Mouse (Mus musculus) gastrocnemius, adult 2 months (tissue): ENCODE measurements at regions not wholly inside any gene's neighbourhood (a gene's known extent, or its start where the extent isn't known, plus 50 kb on each side); places are given as distances from the start of the nearest gene placed in this dataset.
A peak's percentile ranks its signal among the peaks of the same experiment; 100 is the strongest.

Experiments used
- DNase-seq: peaks from one replicate; pipeline ENCODE4 v3.0.0; 2022
- H3K27ac ChIP-seq: fragments of 200-600 bp; 2 replicates; pipeline ENCODE4 v1.8.1; 2022; ENCODE audit warnings: mild to moderate bottlenecking
- H3K4me3 ChIP-seq: fragments of 200-600 bp; 2 replicates; pipeline ENCODE4 v1.8.1; 2022; ENCODE audit warnings: mild to moderate bottlenecking, moderate library complexity
- CTCF ChIP-seq: fragments of 200-600 bp; IDR thresholded peaks from 2 replicates; pipeline ENCODE4 v1.8.1; 2022; ENCODE audit warnings: antibody characterized with exemption, mild to moderate bottlenecking, moderate library complexity
- intact Hi-C: fragments of 180-260 bp; cut with DNase I; formaldehyde crosslinking; loops from one replicate; pipeline ENCODE4 v1.15.1; 2025

GRCm38 (mm10) chr4:127444056-127444455 is 86.1 kb upstream of the Gjb5 start:
- TF ChIP-seq CTCF, result no peak
- no peak for DNase-seq
- intact Hi-C loops, result no loop called here

GRCm38 (mm10) chr4:127442001-127442400 is 84.0 kb upstream of the Gjb5 start:
- Histone ChIP-seq H3K27ac (no peak overlapping the region), H3K4me3 (no peak overlapping the region)
- TF ChIP-seq CTCF, result no peak
- intact Hi-C loops, result no loop called here
- no peak for DNase-seq

More at GRCm38 (mm10) chr4:127444056-127444455, 86.1 kb upstream of the Gjb5 start:
- H3K27ac ChIP-seq, result no peak overlapping the region
- no peak overlapping the region for H3K4me3 ChIP-seq

GRCm38 (mm10) chr4:127440602-127441001 is 82.6 kb upstream of the Gjb5 start:
- intact Hi-C loops, result no loop called here
- no peak overlapping the region for H3K27ac ChIP-seq
- TF ChIP-seq CTCF, result no peak
- DNase-seq, result no peak
- no peak overlapping the region for H3K4me3 ChIP-seq

- peak; percentile 52 for DNase-seq
- Histone ChIP-seq H3K27ac (no peak overlapping the region), H3K4me3 (no peak overlapping the region)
- intact Hi-C loops, result no loop called here
- peak; percentile 61 for TF ChIP-seq CTCF
These were observed 77.1 kb upstream of the Gjb5 start for GRCm38 (mm10) chr4:127435076-127435475.

- Histone ChIP-seq H3K4me3 (no peak overlapping the region), H3K27ac (no peak overlapping the region)
- TF ChIP-seq CTCF, result no peak
- intact Hi-C loops, result no loop called here
- DNase-seq, result no peak
These were observed 72.3 kb upstream of the Gjb5 start for GRCm38 (mm10) chr4:127430237-127430636.

- H3K4me3 ChIP-seq, result no peak overlapping the region
- DNase-seq, result no peak
- intact Hi-C loops, result no loop called here
- no peak overlapping the region for H3K27ac ChIP-seq
- no peak for TF ChIP-seq CTCF
These were observed 71.8 kb upstream of the Gjb5 start for GRCm38 (mm10) chr4:127429748-127430147.

- intact Hi-C loops, result no loop called here
- TF ChIP-seq CTCF, result no peak
These were observed 65.9 kb upstream of the Gjb5 start for GRCm38 (mm10) chr4:127423855-127424254.

GRCm38 (mm10) chr4:127421927-127422450 is 64.0 kb upstream of the Gjb5 start:
- intact Hi-C loops, result no loop called here
- H3K27ac ChIP-seq, result no peak overlapping the region
- no peak for DNase-seq
- no peak overlapping the region for H3K4me3 ChIP-seq
- no peak for TF ChIP-seq CTCF

More at GRCm38 (mm10) chr4:127423855-127424254, 65.9 kb upstream of the Gjb5 start:
- DNase-seq, result no peak
- Histone ChIP-seq H3K4me3 (no peak overlapping the region), H3K27ac (no peak overlapping the region)

- intact Hi-C loops, result no loop called here
- Histone ChIP-seq H3K27ac (no peak overlapping the region), H3K4me3 (no peak overlapping the region)
- DNase-seq, result no peak
- no peak for TF ChIP-seq CTCF
These were observed 63.1 kb upstream of the Gjb5 start for GRCm38 (mm10) chr4:127421129-127421528.

- DNase-seq, result no peak
- Histone ChIP-seq H3K27ac (no peak overlapping the region), H3K4me3 (no peak overlapping the region)
- intact Hi-C loops, result no loop called here
- TF ChIP-seq CTCF, result no peak
These were observed 61.8 kb upstream of the Gjb5 start for GRCm38 (mm10) chr4:127419786-127420120.

- no peak overlapping the region for H3K4me3 ChIP-seq
- DNase-seq, result no peak
- TF ChIP-seq CTCF, result no peak
- no peak overlapping the region for H3K27ac ChIP-seq
- intact Hi-C loops, result no loop called here
These were observed 61.2 kb upstream of the Gjb5 start for GRCm38 (mm10) chr4:127419062-127419785.

GRCm38 (mm10) chr4:127416906-127417305 is 58.9 kb upstream of the Gjb5 start:
- TF ChIP-seq CTCF, result no peak
- intact Hi-C loops, result no loop called here
- Histone ChIP-seq H3K27ac (no peak overlapping the region), H3K4me3 (no peak overlapping the region)
- DNase-seq, result no peak

GRCm38 (mm10) chr4:127413997-127414964 is 56.3 kb upstream of the Gjb5 start:
- no peak overlapping the region for H3K27ac ChIP-seq
- H3K4me3 ChIP-seq, result no peak overlapping the region
- intact Hi-C loops, result no loop called here
- no peak for DNase-seq
- no peak for TF ChIP-seq CTCF
